Mouse (Mus musculus) CH12.LX (cell line): Measurements from ENCODE around the gene Taok2. TPM values are rescaled to one million over a fixed set of nuclear protein-coding genes. Genes with fewer than 3 reads are reported as not detected.

Source experiments
- DNase-seq: peaks from one replicate; pipeline ENCODE4 v3.0.0-alpha.2; 2013; ENCODE audit errors: extremely low read depth
- H3K27ac ChIP-seq: 2 replicates; pipeline ENCODE4 v1.5.1; 2012; ENCODE audit warnings: low read depth, mild to moderate bottlenecking, control low read depth, moderate library complexity; ENCODE audit not compliant: insufficient read depth
- H3K27me3 ChIP-seq: replicated peaks from 2 replicates; pipeline ENCODE3; 2012; ENCODE audit warnings: inconsistent platforms
- H3K36me3 ChIP-seq, 2 experiments: replicated peaks in 1 of 2; 2 replicates each; pipeline versions ENCODE3 to v1.6.1; 2012; ENCODE audit warnings: inconsistent platforms in 1 of 2, low read length in 1 of 2, mild to moderate bottlenecking in 1 of 2, mixed read lengths in 1 of 2, moderate library complexity in 1 of 2; ENCODE audit not compliant: control insufficient read depth in 1 of 2, insufficient read depth in 1 of 2
- H3K4me1 ChIP-seq, 2 experiments: 2 replicates each; pipeline ENCODE4 v1.6.1; 2012; ENCODE audit warnings: inconsistent platforms in 1 of 2, moderate library complexity in 1 of 2; ENCODE audit not compliant: insufficient read depth in 2 of 2, control insufficient read depth in 1 of 2
- H3K4me2 ChIP-seq: 2 replicates; pipeline ENCODE4 v1.6.1; 2012; ENCODE audit warnings: low read depth, mild to moderate bottlenecking, control low read depth; ENCODE audit not compliant: poor library complexity, insufficient read depth, severe bottlenecking
- H3K4me3 ChIP-seq, 3 experiments: fragments of 150-350 bp in 1 of 3; sonication (generic) in 1 of 3; replicated peaks in 1 of 3; 2 replicates each; pipeline versions ENCODE3 to v1.5.1; 2011 to 2012; ENCODE audit warnings: low read depth in 2 of 3, low read length in 2 of 3, mild to moderate bottlenecking in 2 of 3, moderate library complexity in 2 of 3, control low read depth in 1 of 3, improper control_type of control experiment in 1 of 3, inconsistent platforms in 1 of 3, mixed read lengths in 1 of 3; ENCODE audit not compliant: poor library complexity in 1 of 3
- H3K79me2 ChIP-seq: replicated peaks from 2 replicates; pipeline ENCODE4 v1.6.1; 2012; ENCODE audit warnings: mild to moderate bottlenecking, moderate library complexity; ENCODE audit not compliant: control insufficient read depth, poor library complexity, insufficient read depth, severe bottlenecking; ENCODE audit errors: extremely low read depth
- H3K9ac ChIP-seq: 2 replicates; pipeline ENCODE4 v1.6.1; 2012; ENCODE audit warnings: low read depth, mild to moderate bottlenecking, control low read depth, moderate library complexity; ENCODE audit not compliant: insufficient read depth
- H3K9me3 ChIP-seq: replicated peaks from 2 replicates; pipeline ENCODE3; 2012; ENCODE audit warnings: low read length, inconsistent platforms, mixed read lengths
- BHLHE40 ChIP-seq: IDR thresholded peaks from 2 replicates; pipeline ENCODE4 v1.6.1; 2011; ENCODE audit warnings: mild to moderate bottlenecking, low read depth, low read length, improper control_type of control experiment
- CHD1 ChIP-seq: IDR thresholded peaks from 2 replicates; pipeline ENCODE4 v1.6.1; 2012; ENCODE audit warnings: low read depth, low read length, improper control_type of control experiment, inconsistent platforms
- CTCF ChIP-seq, 2 experiments: IDR thresholded peaks in 1 of 2; conservative IDR thresholded peaks in 1 of 2; 2 replicates each; pipeline ENCODE4 v1.5.1; 2011 to 2012; ENCODE audit warnings: low read depth in 2 of 2, low read length in 2 of 2, improper control_type of control experiment in 1 of 2, inconsistent platforms in 1 of 2, mild to moderate bottlenecking in 1 of 2, moderate library complexity in 1 of 2
- E2F4 ChIP-seq: IDR thresholded peaks from 2 replicates; pipeline ENCODE4 v1.6.1; 2011; ENCODE audit warnings: low read depth, low read length, improper control_type of control experiment; ENCODE audit not compliant: insufficient replicate concordance
- ELF1 ChIP-seq: IDR thresholded peaks from 2 replicates; pipeline ENCODE4 v1.6.1; 2014; ENCODE audit warnings: low read depth, mild to moderate bottlenecking, inconsistent platforms, low read length, improper control_type of control experiment
- EP300 ChIP-seq: IDR thresholded peaks from 2 replicates; pipeline ENCODE4 v1.6.1; 2011; ENCODE audit warnings: low read length, improper control_type of control experiment
- ETS1 ChIP-seq: conservative IDR thresholded peaks from 2 replicates; pipeline ENCODE4 v1.6.1; 2012; ENCODE audit warnings: low read depth, mild to moderate bottlenecking, inconsistent platforms, low read length, improper control_type of control experiment, moderate library complexity
- HCFC1 ChIP-seq: IDR thresholded peaks from 2 replicates; pipeline ENCODE4 v1.6.1; 2012; ENCODE audit warnings: low read depth, mild to moderate bottlenecking, inconsistent platforms, low read length, improper control_type of control experiment
- JUND ChIP-seq: conservative IDR thresholded peaks from 2 replicates; pipeline ENCODE4 v1.6.1; 2011; ENCODE audit warnings: low read depth, low read length, improper control_type of control experiment
- MAFK ChIP-seq: IDR thresholded peaks from 2 replicates; pipeline ENCODE4 v1.6.1; 2011; ENCODE audit warnings: low read length, improper control_type of control experiment; ENCODE audit not compliant: insufficient replicate concordance
- MAX ChIP-seq: IDR thresholded peaks from 2 replicates; pipeline ENCODE4 v1.6.1; 2011; ENCODE audit warnings: low read length, improper control_type of control experiment
- MAZ ChIP-seq: IDR thresholded peaks from 2 replicates; pipeline ENCODE4 v1.6.1; 2012; ENCODE audit warnings: low read depth, mild to moderate bottlenecking, inconsistent platforms, low read length, improper control_type of control experiment, moderate library complexity
- MYC ChIP-seq: IDR thresholded peaks from 2 replicates; pipeline ENCODE4 v1.6.1; 2011; ENCODE audit warnings: low read depth, mild to moderate bottlenecking, improper control_type of control experiment, low read length
- NELFE ChIP-seq: IDR thresholded peaks from 2 replicates; pipeline ENCODE4 v1.6.1; 2011; ENCODE audit warnings: low read depth, low read length, improper control_type of control experiment
- PAX5 ChIP-seq: IDR thresholded peaks from 2 replicates; pipeline ENCODE4 v1.6.1; 2012; ENCODE audit warnings: low read length, inconsistent platforms, mixed read lengths
- RCOR1 ChIP-seq: conservative IDR thresholded peaks from 2 replicates; pipeline ENCODE4 v1.6.1; 2012; ENCODE audit warnings: low read depth, mild to moderate bottlenecking, inconsistent platforms, low read length, improper control_type of control experiment
- SIN3A ChIP-seq: IDR thresholded peaks from 2 replicates; pipeline ENCODE4 v1.6.1; 2012; ENCODE audit warnings: low read length, improper control_type of control experiment, inconsistent platforms
- TCF12 ChIP-seq: IDR thresholded peaks from 2 replicates; pipeline ENCODE4 v1.6.1; 2014; ENCODE audit warnings: low read depth, mild to moderate bottlenecking, inconsistent platforms, low read length, improper control_type of control experiment
- USF1 ChIP-seq: IDR thresholded peaks from 2 replicates; pipeline ENCODE4 v1.6.1; 2014; ENCODE audit warnings: low read depth, mild to moderate bottlenecking, inconsistent platforms, low read length, improper control_type of control experiment
- ZC3H11A ChIP-seq: IDR thresholded peaks from 2 replicates; pipeline ENCODE4 v1.6.1; 2012; ENCODE audit warnings: low read depth, mild to moderate bottlenecking, inconsistent platforms, low read length, improper control_type of control experiment
- ZMIZ1 ChIP-seq: IDR thresholded peaks from 2 replicates; pipeline ENCODE4 v1.6.1; 2012; ENCODE audit warnings: low read depth, mild to moderate bottlenecking, inconsistent platforms, low read length, improper control_type of control experiment
- dilution Hi-C: fragments of 300-500 bp; cut with MboI; formaldehyde crosslinking; loops from 2 replicates; pipeline ENCODE4 v1.14.3; 2020; ENCODE audit warnings: low sequenced_read_pairs; ENCODE audit not compliant: extremely low pct_unique_long_range_greater_than_20kb, extremely low pct_ligation_motif_present
- in situ Hi-C: fragments of 300-500 bp; cut with MboI; formaldehyde crosslinking; loops from 3 replicates; pipeline ENCODE4 v1.14.3; 2019; ENCODE audit warnings: low sequenced_read_pairs, low pct_ligation_motif_present, low pct_unique_long_range_greater_than_20kb, mixed read lengths
- polyA plus RNA-seq: library from polyadenylated mRNA; unstranded; fragments of >175 nt; gene quantifications from 2 replicates; pipeline ENCODE4 v1.2.1, GENCODE M21; 2012; ENCODE audit warnings: low read depth; ENCODE audit not compliant: insufficient read length
- total RNA-seq, 2 experiments: library from RNA; depleted of rRNA; stranded (reverse); fragments of 300-350 nt in 1 of 2; fragments of >200 nt in 1 of 2; gene quantifications; 2 replicates each; pipeline ENCODE4 v1.2.3; 2012 to 2014

Gene Taok2
- total and polyA plus RNA-seq, 3 experiments = 15.3 to 32.2 (median 28.5) TPM

DNA sequence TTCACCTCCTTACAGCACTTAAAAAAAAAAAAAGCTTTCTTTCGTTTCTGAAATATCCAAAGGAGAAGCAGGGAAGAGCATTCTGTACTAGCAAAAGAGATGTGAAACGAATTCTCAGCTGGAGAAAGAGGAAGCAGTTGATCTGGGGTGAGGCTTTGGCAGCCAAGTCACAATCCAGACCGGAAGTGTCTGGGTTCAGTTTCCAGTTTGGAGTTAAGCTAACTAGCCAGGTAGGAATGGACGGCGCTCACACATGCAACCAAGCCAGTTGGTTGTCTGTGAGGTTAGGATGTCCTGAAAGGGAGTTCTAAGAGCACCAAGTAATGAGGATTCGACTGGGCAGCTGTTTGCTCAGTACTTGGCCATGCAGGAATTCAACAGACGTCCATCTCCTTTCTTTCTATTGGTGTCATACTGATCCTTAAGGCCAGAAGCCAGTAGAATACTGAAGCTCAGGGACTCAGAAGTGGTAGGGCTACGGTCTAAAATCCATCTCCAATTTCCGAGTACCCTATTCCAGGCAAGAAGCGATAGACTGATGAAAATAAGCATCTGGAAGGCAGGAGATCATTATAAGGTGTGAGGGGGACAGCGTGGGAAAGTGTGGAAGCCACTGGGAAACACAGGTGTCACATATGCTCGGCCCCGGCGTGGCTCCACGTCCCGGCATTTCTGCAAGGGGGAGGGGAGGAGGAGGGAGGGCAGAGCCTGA is 13.0 kb upstream of the Taok2 start (continued):
- TF ChIP-seq RCOR1 = no peak
- no peak for TF ChIP-seq MAZ
- peak; percentile 55 for TF ChIP-seq ETS1
- peak; percentile 59; the same call in 1 of the 2 replicates for TF ChIP-seq MAX
- TF ChIP-seq ZMIZ1 = no peak
- TF ChIP-seq MYC = peak; percentile 45
- TF ChIP-seq ELF1 = peak; percentile 69
- TF ChIP-seq JUND = no peak
- TF ChIP-seq CHD1 = no peak
- no peak for TF ChIP-seq USF1
- TF ChIP-seq E2F4 = no peak
- TF ChIP-seq HCFC1 = no peak
- TF ChIP-seq ZC3H11A = no peak
- no peak; the same call in 1 of the 2 replicates for TF ChIP-seq TCF12
- TF ChIP-seq EP300 = peak; percentile 80
- TF ChIP-seq SIN3A = peak; percentile 64; the same call in 1 of the 2 replicates
- no peak for TF ChIP-seq MAFK
- no peak; the same call in 1 of the 2 replicates for TF ChIP-seq NELFE
- no peak for TF ChIP-seq PAX5
- no peak for TF ChIP-seq CTCF (conservative IDR thresholded peaks at IDR 0.05 in 1 of 2, IDR thresholded peaks at IDR 0.05 in 1 of 2; ENCODE audit: low read depth in 2 of 2, low read length in 2 of 2)

DNA sequence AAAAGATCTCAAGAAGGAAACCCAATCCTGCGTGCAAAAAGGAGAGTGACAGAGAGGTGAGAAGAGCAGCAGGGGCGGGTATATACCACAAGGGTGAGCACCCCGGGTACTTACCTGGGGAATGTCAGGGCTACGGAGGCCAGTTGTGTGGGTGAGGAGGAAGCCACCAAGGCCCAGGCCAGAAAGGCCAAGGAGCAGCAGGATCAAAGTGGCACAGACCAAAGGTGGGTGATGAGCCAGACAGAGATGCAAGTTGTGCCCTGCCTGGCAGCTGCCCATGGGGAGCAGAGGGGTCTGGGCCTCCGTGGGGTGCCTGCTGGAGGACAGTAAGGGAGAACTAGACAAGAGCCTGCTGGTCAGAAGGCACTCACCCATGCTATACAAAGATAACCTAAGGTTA is 12.4 kb upstream of the Taok2 start:
- in situ Hi-C loops = loop anchor here (10.0 kb wide), 1 partner anchor 192 kb away; the partner anchor contains the start of gene Coro1a
- dilution Hi-C loops = no loop called here
- Histone ChIP-seq H3K4me2 (peak overlapping the region; percentile 89), H3K79me2 (no peaks in the 10 kb centered on the region), H3K9ac (peak overlapping the region; percentile 74), H3K4me1 (peaks cover 11 to 21% of the 10 kb centered on the region in 2 experiments), H3K27ac (peak overlapping the region; percentile 7; the same call in 1 of the 2 replicates), H3K27me3 (no peaks in the 10 kb centered on the region), H3K9me3 (no peaks in the 10 kb centered on the region), H3K36me3 (peaks cover 0 to 28% of the 10 kb centered on the region in 2 experiments)
- DNase-seq = no peak
- TF ChIP-seq ZC3H11A (no peak), ETS1 (no peak), MAFK (no peak), BHLHE40 (no peak)
- TF ChIP-seq, all 38 proteins: peak for 0
- H3K4me3 ChIP-seq = peak overlapping the region in 2 of 3 experiments; percentile 9 to 84
